Mouse (Mus musculus): ENCODE data around the gene Tubb2a.

GRCm38 (mm10) chr13:34111878-34112277 lies 34.1 kb upstream of the Tubb2a start:
- no peak for TF ChIP-seq EP300 (IDR thresholded peaks at IDR 0.05; ENCODE audit: low read length)
- TF ChIP-seq POLR2A (IDR thresholded peaks at IDR 0.05; ENCODE audit: low read depth, low read length) = no peak
- no peak for TF ChIP-seq NELFE (IDR thresholded peaks at IDR 0.05; ENCODE audit: low read depth, low read length)
- TF ChIP-seq HCFC1 (IDR thresholded peaks at IDR 0.05; ENCODE audit: low read depth, low read length) = no peak
- TF ChIP-seq E2F4 (IDR thresholded peaks at IDR 0.05; ENCODE audit: insufficient replicate concordance, low read depth, low read length) = no peak
- no peak for TF ChIP-seq ZMIZ1 (IDR thresholded peaks at IDR 0.05; ENCODE audit: low read depth, low read length)
- no peak for TF ChIP-seq CTCF (conservative IDR thresholded peaks at IDR 0.05 in 1 of 2, IDR thresholded peaks at IDR 0.05 in 1 of 2; ENCODE audit: low read depth in 2 of 2, low read length in 2 of 2)
- no peak for TF ChIP-seq KAT2A (IDR thresholded peaks at IDR 0.05; ENCODE audit: insufficient replicate concordance, low read length)
- TF ChIP-seq CHD1 (IDR thresholded peaks at IDR 0.05; ENCODE audit: low read depth, low read length) = no peak
- TF ChIP-seq UBTF (IDR thresholded peaks at IDR 0.05; ENCODE audit: low read depth, low read length) = no peak
- no peak for TF ChIP-seq NRF1 (IDR thresholded peaks at IDR 0.05; ENCODE audit: low read depth, low read length)
- no peak for TF ChIP-seq CHD2 (IDR thresholded peaks at IDR 0.05; ENCODE audit: low read length)
- no peak for TF ChIP-seq PAX5 (IDR thresholded peaks at IDR 0.05; ENCODE audit: low read length)
